Mouse (Mus musculus) lung, embryonic 14.5 days (tissue): ENCODE measurements around the gene Col1a1. TPM values are rescaled to one million over a fixed set of nuclear protein-coding genes. Genes with fewer than 3 reads are reported as not detected.

Experiments used
- ATAC-seq: fragments of 200-750 bp; cut with Nextera tagmentation; 2 replicates; pipeline ENCODE4 v1.8.0; 2017; ENCODE audit warnings: mild to moderate bottlenecking, moderate TSS enrichment, moderate library complexity; ENCODE audit not compliant: insufficient read depth
- DNase-seq: peaks from one replicate; pipeline ENCODE4 v3.0.0-alpha.2; 2015
- H3K27ac ChIP-seq: fragments of 300-500 bp; sonication (generic); 2 replicates; pipeline ENCODE4 v1.5.1; 2014; ENCODE audit warnings: low read depth, mild to moderate bottlenecking, moderate library complexity
- H3K27me3 ChIP-seq: fragments of 300-500 bp; sonication (generic); 2 replicates; pipeline ENCODE4 v1.6.1; 2014; ENCODE audit warnings: low read length, control low read depth; ENCODE audit not compliant: insufficient read depth
- H3K36me3 ChIP-seq: fragments of 300-500 bp; sonication (generic); 2 replicates; pipeline ENCODE4 v1.6.1; 2014; ENCODE audit warnings: control low read depth; ENCODE audit not compliant: insufficient read depth
- H3K4me1 ChIP-seq: fragments of 300-500 bp; sonication (generic); 2 replicates; pipeline ENCODE4 v1.6.1; 2014; ENCODE audit warnings: antibody characterized with exemption, control low read depth; ENCODE audit not compliant: insufficient read depth
- H3K4me2 ChIP-seq: fragments of 300-500 bp; sonication (generic); 2 replicates; pipeline ENCODE4 v1.6.1; 2014; ENCODE audit warnings: mild to moderate bottlenecking
- H3K4me3 ChIP-seq: fragments of 300-500 bp; sonication (generic); 2 replicates; pipeline ENCODE4 v1.5.1; 2014; ENCODE audit warnings: low read depth, low read length
- H3K9ac ChIP-seq: fragments of 300-500 bp; sonication (generic); 2 replicates; pipeline ENCODE4 v1.6.1; 2014
- H3K9me3 ChIP-seq: fragments of 300-500 bp; sonication (generic); 2 replicates; pipeline ENCODE4 v1.6.1; 2016; ENCODE audit warnings: low read depth, low read length, control low read depth
- CTCF ChIP-seq: IDR thresholded peaks from 2 replicates; pipeline ENCODE4 v1.5.1; 2016; ENCODE audit warnings: antibody characterized with exemption, low read depth
- WGBS: fragments of 180-500 bp; shearing (Covaris S2); extraction: QIAGEN DNeasy Blood & Tissue Kit; methylation state at CpG from one replicate; pipeline ENCODE4 v1.1.7; 2014; 5-methylcytosine and 5-hydroxymethylcytosine counted together
- polyA plus RNA-seq: library from polyadenylated mRNA; unstranded; fragments of >200 nt; fragmentation: Nextera tagmentation; extraction: Ambion mirVana; gene quantifications from 2 replicates; pipeline ENCODE4 v1.2.1, GENCODE M21; 2014

The Col1a1 gene
- polyA plus RNA-seq, result 1,035 and 1,062 TPM in 2 replicates

- Histone ChIP-seq H3K9me3 (no peaks in the 10 kb centered on the region), H3K4me3 (peak within 1 kb of the TSS; percentile 55), H3K27ac (peak within 1 kb of the TSS; percentile 96), H3K36me3 (peaks cover 33% of the 10 kb centered on the region), H3K9ac (peak within 1 kb of the TSS; percentile 86), H3K27me3 (no peaks in the 10 kb centered on the region; the same call in 1 of the 2 replicates), H3K4me2 (peak within 1 kb of the TSS; percentile 70), H3K4me1 (peaks cover 21% of the 10 kb centered on the region; the same call in 1 of the 2 replicates)
- no peak for TF ChIP-seq CTCF
- DNase-seq, result peak; percentile 94
- WGBS, result 10% methylated on average over 19 of the region's 19 CpGs
- ATAC-seq, result peak; percentile 62
Measured at GRCm38 (mm10) chr11:94936045-94936444, at the start of gene Col1a1. TSS of gene Col1a1 (plus strand) at chr11:94936224.

GRCm38 (mm10) chr11:94891155-94891554 is 44.9 kb upstream of the Col1a1 start:
- ATAC-seq (no peak), DNase-seq (no peak)
- WGBS, result 73% methylated on average over 6 of the region's 6 CpGs

DNA sequence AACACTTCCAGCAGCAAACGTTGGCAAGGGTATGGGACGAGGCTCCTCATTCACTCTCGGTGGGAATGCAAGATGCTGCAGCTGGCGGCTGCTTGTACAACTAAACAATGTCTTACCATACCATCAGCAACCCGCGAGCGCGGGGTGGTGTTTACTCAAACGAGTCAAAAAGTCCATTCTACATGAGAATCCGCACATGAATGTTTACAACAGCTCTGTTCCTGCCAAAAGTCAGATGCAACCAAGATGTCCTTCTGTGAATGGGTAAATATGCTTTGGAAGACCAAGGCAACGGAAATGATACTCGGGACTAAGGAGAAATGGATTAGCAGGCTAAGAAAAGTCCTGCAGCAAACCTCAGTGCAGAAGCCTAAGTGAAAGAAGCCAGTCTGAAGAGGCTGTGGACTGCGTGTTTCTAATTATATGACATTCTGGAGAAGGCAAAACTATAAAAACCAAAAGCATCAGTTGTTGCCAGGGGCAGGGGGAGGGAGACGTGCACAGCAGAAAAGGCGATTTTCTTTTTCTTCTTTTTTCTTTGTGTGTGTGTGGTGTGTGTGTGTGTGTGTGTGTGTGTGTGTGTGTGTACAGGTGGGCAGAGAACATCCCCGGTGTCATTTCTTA is 39.2 kb upstream of the Col1a1 start:
- Histone ChIP-seq H3K4me1 (no peaks in the 10 kb centered on the region), H3K27me3 (no peaks in the 10 kb centered on the region), H3K4me2 (peak overlapping the region; percentile 41), H3K27ac (peak overlapping the region; percentile 91), H3K9ac (no peak overlapping the region), H3K9me3 (no peaks in the 10 kb centered on the region), H3K4me3 (no peak overlapping the region), H3K36me3 (no peaks in the 10 kb centered on the region)
- WGBS, result 31% methylated on average over 16 of the region's 16 CpGs
- TF ChIP-seq CTCF, result no peak
- ATAC-seq (peak; percentile 97), DNase-seq (peak; percentile 96)

More at GRCm38 (mm10) chr11:94891155-94891554, 44.9 kb upstream of the Col1a1 start:
- Histone ChIP-seq H3K4me2 (no peak overlapping the region), H3K4me1 (no peaks in the 10 kb centered on the region), H3K36me3 (no peaks in the 10 kb centered on the region), H3K4me3 (no peak overlapping the region), H3K9ac (no peak overlapping the region), H3K27me3 (no peaks in the 10 kb centered on the region), H3K27ac (no peak overlapping the region), H3K9me3 (no peaks in the 10 kb centered on the region)
- no peak for TF ChIP-seq CTCF

GRCm38 (mm10) chr11:94901231-94901630 is 34.8 kb upstream of the Col1a1 start:
- no peak overlapping the region for H3K9ac ChIP-seq
- no peaks in the 10 kb centered on the region for H3K4me1 ChIP-seq
- ATAC-seq (no peak), DNase-seq (no peak)
- H3K4me2 ChIP-seq, result no peak overlapping the region
- no peaks in the 10 kb centered on the region for H3K27me3 ChIP-seq
- TF ChIP-seq CTCF, result no peak
- 33% methylated on average over 2 of the region's 2 CpGs for WGBS
- no peaks in the 10 kb centered on the region for H3K36me3 ChIP-seq
- no peak overlapping the region for H3K4me3 ChIP-seq
- H3K9me3 ChIP-seq, result no peaks in the 10 kb centered on the region
- H3K27ac ChIP-seq, result no peak overlapping the region

DNA sequence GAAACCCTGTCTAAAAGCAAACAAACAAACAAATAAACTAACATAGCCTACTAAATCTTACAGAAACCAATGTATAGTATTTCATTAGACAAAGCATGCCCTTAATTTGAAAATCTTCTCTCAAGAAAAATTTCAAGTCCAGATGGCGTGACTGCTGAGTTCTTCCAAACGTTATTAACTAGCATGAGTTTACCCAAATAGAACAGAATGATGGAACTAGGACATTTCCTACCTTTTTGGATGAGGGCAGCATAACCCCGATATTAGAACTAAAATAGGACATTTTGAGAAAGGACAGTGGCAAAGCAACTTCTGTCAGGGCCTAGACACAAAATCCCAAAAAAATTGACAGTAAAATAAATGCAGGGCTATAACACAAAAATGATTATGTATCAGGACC is 31.7 kb upstream of the Col1a1 start:
- H3K4me3 ChIP-seq, result no peak overlapping the region
- no peak for ATAC-seq
- no peaks in the 10 kb centered on the region for H3K27me3 ChIP-seq
- TF ChIP-seq CTCF, result no peak
- H3K9me3 ChIP-seq, result no peaks in the 10 kb centered on the region
- no peaks in the 10 kb centered on the region for H3K4me1 ChIP-seq
- no peaks in the 10 kb centered on the region for H3K36me3 ChIP-seq
- DNase-seq, result no peak
- no peak overlapping the region for H3K4me2 ChIP-seq
- WGBS, result 87% methylated on average over 3 of the region's 3 CpGs
- H3K27ac ChIP-seq, result no peak overlapping the region
- no peak overlapping the region for H3K9ac ChIP-seq

GRCm38 (mm10) chr11:94910971-94911370 is 25.1 kb upstream of the Col1a1 start:
- H3K4me2 ChIP-seq, result no peak overlapping the region
- no peak overlapping the region for H3K9ac ChIP-seq
- no peak overlapping the region for H3K27ac ChIP-seq
- no peaks in the 10 kb centered on the region for H3K36me3 ChIP-seq
- H3K4me3 ChIP-seq, result no peak overlapping the region
- ATAC-seq, result no peak
- DNase-seq, result no peak
- WGBS, result 80% methylated on average over 5 of the region's 5 CpGs
- H3K27me3 ChIP-seq, result no peaks in the 10 kb centered on the region
- no peaks in the 10 kb centered on the region for H3K9me3 ChIP-seq
- TF ChIP-seq CTCF, result no peak
- peaks cover 10% of the 10 kb centered on the region for H3K4me1 ChIP-seq

GRCm38 (mm10) chr11:94912568-94912967 is 23.5 kb upstream of the Col1a1 start:
- H3K4me1 ChIP-seq, result peaks cover 19% of the 10 kb centered on the region
- no peaks in the 10 kb centered on the region for H3K36me3 ChIP-seq
- H3K27me3 ChIP-seq, result no peaks in the 10 kb centered on the region
- H3K4me3 ChIP-seq, result no peak overlapping the region
- no peak overlapping the region for H3K9ac ChIP-seq
- no peaks in the 10 kb centered on the region for H3K9me3 ChIP-seq
- 61% methylated on average over 3 of the region's 3 CpGs for WGBS
- no peak overlapping the region for H3K27ac ChIP-seq
- H3K4me2 ChIP-seq, result no peak overlapping the region
- TF ChIP-seq CTCF, result no peak
- DNase-seq, result no peak
- ATAC-seq, result no peak
